Comparison of ENCODE assay signal across 8 mouse cellular contexts in genomic region chr19:6400096-6401086, GRCm38 (mm10). TPM values are rescaled to one million over a fixed set of nuclear protein-coding genes. Genes with fewer than 3 reads are reported as not detected.
DNase-seq lines count a peak whose midpoint lies in the region; ATAC-seq and TF ChIP-seq lines count a peak whose summit lies in the region.

No protein-coding gene starts in this region.

- TF ChIP-seq CTCF in hindbrain, postnatal 0 days (IDR thresholded peaks at IDR 0.05; ENCODE audit: low read depth), result no peak; the same call in none of the 2 replicates
- TF ChIP-seq CTCF in lung, postnatal 0 days (IDR thresholded peaks at IDR 0.05), result peak; percentile 21; the same call in 1 of the 2 replicates
- peak; percentile 35; the same call in 1 of the 2 replicates for TF ChIP-seq CTCF in stomach, postnatal 0 days (IDR thresholded peaks at IDR 0.05; ENCODE audit: low read depth)

- H3K4me3 ChIP-seq in embryonic facial prominence, embryonic 10.5 days, result peak overlapping the region; percentile 63
- H3K4me3 ChIP-seq in hindbrain, postnatal 0 days (ENCODE audit: low read length), result peak overlapping the region; percentile 65
- H3K4me3 ChIP-seq in lung, postnatal 0 days (ENCODE audit: low read depth, low read length), result peak overlapping the region; percentile 62
- peak overlapping the region; percentile 62 for H3K4me3 ChIP-seq in stomach, postnatal 0 days (ENCODE audit: low read depth, low read length)

- peaks cover 64% of the 10 kb centered on the region for H3K4me1 ChIP-seq in embryonic facial prominence, embryonic 10.5 days
- H3K4me1 ChIP-seq in hindbrain, postnatal 0 days (ENCODE audit: insufficient read depth, low read length), result peaks cover 4% of the 10 kb centered on the region; the same call in 1 of the 2 replicates
- H3K4me1 ChIP-seq in lung, postnatal 0 days (ENCODE audit: insufficient read depth, low read depth, low read length), result peaks cover 3% of the 10 kb centered on the region; the same call in 1 of the 2 replicates
- H3K4me1 ChIP-seq in stomach, postnatal 0 days (replicated peaks; ENCODE audit: control insufficient read depth, insufficient read depth), result no peaks in the 10 kb centered on the region

- peak overlapping the region; percentile 100 for H3K4me2 ChIP-seq in hindbrain, postnatal 0 days (ENCODE audit: low read depth, low read length)
- H3K4me2 ChIP-seq in lung, postnatal 0 days (replicated peaks; ENCODE audit: low read depth, low read length), result peak overlapping the region; percentile 99
- H3K4me2 ChIP-seq in stomach, postnatal 0 days (replicated peaks; ENCODE audit: low read depth), result peak overlapping the region; percentile 99

- intact Hi-C loops in gastrocnemius, postnatal 36 days (cut with DNase I), result no loop called here

- DNase-seq in right cerebral cortex, postnatal 10 days (ENCODE audit: low spot score in 2 of 2), result peak; percentile 78 to 85
- DNase-seq in right cerebral cortex, postnatal 36 days (ENCODE audit: low spot score in 2 of 2), result no peak
- no peak for DNase-seq in embryonic facial prominence, embryonic 10.5 days (ENCODE audit: low spot score)
- peak; percentile 62 for DNase-seq in hindbrain, postnatal 0 days (ENCODE audit: low spot score)
- peak; percentile 41 for DNase-seq in lung, postnatal 0 days (ENCODE audit: low spot score)
- no peak for DNase-seq in stomach, postnatal 0 days (ENCODE audit: low spot score)
- no peak for DNase-seq in layer of hippocampus, adult 18-20 months (ENCODE audit: low spot score in 2 of 2)
- DNase-seq in gastrocnemius, postnatal 36 days, result no peak

- peak; percentile 39 for ATAC-seq in hindbrain, postnatal 0 days
- no peak for ATAC-seq in lung, postnatal 0 days
- ATAC-seq in stomach, postnatal 0 days (ENCODE audit: low FRiP score, low TSS enrichment), result peak; percentile 17; the same call in 1 of the 2 replicates

- peak overlapping the region; percentile 79 for H3K9ac ChIP-seq in hindbrain, postnatal 0 days (replicated peaks; ENCODE audit: low read length)
- H3K9ac ChIP-seq in lung, postnatal 0 days (replicated peaks; ENCODE audit: low read depth), result 0 out of 2 replicates have a peak overlapping the region, but pooled peaks have one; percentile 42
- H3K9ac ChIP-seq in stomach, postnatal 0 days (ENCODE audit: low read length), result peak overlapping the region; percentile 64

- no peak for TF ChIP-seq EP300 in lung, postnatal 0 days (IDR thresholded peaks at IDR 0.05)
- no peak for TF ChIP-seq EP300 in stomach, postnatal 0 days (optimal IDR thresholded peaks at IDR 0.05)

- peaks cover 88% of the 10 kb centered on the region for H3K27me3 ChIP-seq in embryonic facial prominence, embryonic 10.5 days (replicated peaks; ENCODE audit: low read depth, poor library complexity, severe bottlenecking)
- H3K27me3 ChIP-seq in hindbrain, postnatal 0 days (ENCODE audit: insufficient read depth, low read length), result no peaks in the 10 kb centered on the region
- no peaks in the 10 kb centered on the region for H3K27me3 ChIP-seq in lung, postnatal 0 days (replicated peaks; ENCODE audit: insufficient read depth, low read length)
- no peaks in the 10 kb centered on the region for H3K27me3 ChIP-seq in stomach, postnatal 0 days (ENCODE audit: control insufficient read depth, insufficient read depth, low read length)

- WGBS in embryonic facial prominence, embryonic 10.5 days, result 3% methylated on average over 29 of the region's 29 CpGs
- WGBS in hindbrain, postnatal 0 days, result 3% methylated on average over 29 of the region's 29 CpGs
- WGBS in lung, postnatal 0 days, result 3% methylated on average over 28 of the region's 29 CpGs
- 2% methylated on average over 29 of the region's 29 CpGs for WGBS in stomach, postnatal 0 days

- no peaks in the 10 kb centered on the region for H3K9me3 ChIP-seq in embryonic facial prominence, embryonic 10.5 days
- H3K9me3 ChIP-seq in hindbrain, postnatal 0 days (ENCODE audit: low read length), result no peaks in the 10 kb centered on the region
- H3K9me3 ChIP-seq in lung, postnatal 0 days (ENCODE audit: low read length), result no peaks in the 10 kb centered on the region
- H3K9me3 ChIP-seq in stomach, postnatal 0 days (ENCODE audit: control insufficient read depth, low read length), result no peaks in the 10 kb centered on the region

- H3K27ac ChIP-seq in embryonic facial prominence, embryonic 10.5 days (replicated peaks), result peak overlapping the region; percentile 64; the same call in 1 of the 2 replicates
- H3K27ac ChIP-seq in hindbrain, postnatal 0 days, result peak overlapping the region; percentile 89
- H3K27ac ChIP-seq in lung, postnatal 0 days (ENCODE audit: low read length), result peak overlapping the region; percentile 73
- peak overlapping the region; percentile 81 for H3K27ac ChIP-seq in stomach, postnatal 0 days (replicated peaks)

- H3K36me3 ChIP-seq in embryonic facial prominence, embryonic 10.5 days (replicated peaks), result no peaks in the 10 kb centered on the region
- 0 out of 2 replicates have a peak, but pooled peaks cover 7% of the 10 kb centered on the region for H3K36me3 ChIP-seq in hindbrain, postnatal 0 days (ENCODE audit: insufficient read depth, low read length)
- no peaks in the 10 kb centered on the region for H3K36me3 ChIP-seq in lung, postnatal 0 days (ENCODE audit: insufficient read depth, low read length)
- no peaks in the 10 kb centered on the region for H3K36me3 ChIP-seq in stomach, postnatal 0 days (ENCODE audit: control insufficient read depth, insufficient read depth, low read length)

RNA-seq across cellular contexts. Expression of gene Rasgrp2, which starts 1.3 kb away (rescaled TPM):
- polyA plus RNA-seq in embryonic facial prominence, embryonic 10.5 days (2016; fragmentation: Nextera tagmentation; extraction: Ambion mirVana), result 14.2 and 18.6 TPM in 2 replicates
- 250 and 283 TPM in 2 replicates for total RNA-seq in hindbrain, postnatal 0 days (2014; rRNA removed)
- polyA plus RNA-seq in hindbrain, postnatal 0 days (2015; fragmentation: Nextera tagmentation; extraction: Ambion mirVana), result 230 and 252 TPM in 2 replicates
- polyA plus RNA-seq in lung, postnatal 0 days (2015; fragmentation: Nextera tagmentation; extraction: Ambion mirVana), result 99.2 and 128 TPM in 2 replicates
- 53.4 and 57.3 TPM in 2 replicates for polyA plus RNA-seq in stomach, postnatal 0 days (2015; fragmentation: Nextera tagmentation; extraction: Ambion mirVana)
- total RNA-seq in layer of hippocampus, adult 18-20 months (2021), result 10 to 100 TPM; 29.4 to 32.4 TPM
- total RNA-seq in gastrocnemius, postnatal 36 days (2021), result 10 to 100 TPM; 11.6 to 25.4 TPM

RNA-seq across cellular contexts. Expression of gene Pygm, which starts 16.2 kb away (rescaled TPM):
- polyA plus RNA-seq in embryonic facial prominence, embryonic 10.5 days (2016; fragmentation: Nextera tagmentation; extraction: Ambion mirVana), result 1.1 and 2.2 TPM in 2 replicates
- total RNA-seq in hindbrain, postnatal 0 days (2014; rRNA removed), result 11.9 and 18.3 TPM in 2 replicates
- 10.4 and 12.6 TPM in 2 replicates for polyA plus RNA-seq in hindbrain, postnatal 0 days (2015; fragmentation: Nextera tagmentation; extraction: Ambion mirVana)
- 20.5 and 32.1 TPM in 2 replicates for polyA plus RNA-seq in lung, postnatal 0 days (2015; fragmentation: Nextera tagmentation; extraction: Ambion mirVana)
- polyA plus RNA-seq in stomach, postnatal 0 days (2015; fragmentation: Nextera tagmentation; extraction: Ambion mirVana), result 8.0 and 10.5 TPM in 2 replicates
- 10 to 100 TPM; 26.4 to 27.2 TPM for total RNA-seq in layer of hippocampus, adult 18-20 months (2021)
- total RNA-seq in gastrocnemius, postnatal 36 days (2021), result 1,000 to 10,000 TPM; 7,725 to 8,373 TPM

RNA-seq across cellular contexts. Expression of gene Nrxn2, which starts 18.1 kb away (rescaled TPM):
- polyA plus RNA-seq in embryonic facial prominence, embryonic 10.5 days (2016; fragmentation: Nextera tagmentation; extraction: Ambion mirVana), result 1.9 TPM in 2 replicates
- total RNA-seq in hindbrain, postnatal 0 days (2014; rRNA removed), result 355 and 426 TPM in 2 replicates
- 54.4 and 60.4 TPM in 2 replicates for polyA plus RNA-seq in hindbrain, postnatal 0 days (2015; fragmentation: Nextera tagmentation; extraction: Ambion mirVana)
- 3.8 and 4.7 TPM in 2 replicates for polyA plus RNA-seq in lung, postnatal 0 days (2015; fragmentation: Nextera tagmentation; extraction: Ambion mirVana)
- 0.83 and 1.3 TPM in 2 replicates for polyA plus RNA-seq in stomach, postnatal 0 days (2015; fragmentation: Nextera tagmentation; extraction: Ambion mirVana)
- total RNA-seq in layer of hippocampus, adult 18-20 months (2021), result 100 to 1,000 TPM; 415 to 436 TPM
- 1 to 10 TPM; 1.4 to 1.7 TPM for total RNA-seq in gastrocnemius, postnatal 36 days (2021)

RNA-seq across cellular contexts. Expression of gene Sf1, which starts 36.9 kb away (rescaled TPM):
- 185 and 205 TPM in 2 replicates for polyA plus RNA-seq in embryonic facial prominence, embryonic 10.5 days (2016; fragmentation: Nextera tagmentation; extraction: Ambion mirVana)
- total RNA-seq in hindbrain, postnatal 0 days (2014; rRNA removed), result 89.0 and 89.4 TPM in 2 replicates
- polyA plus RNA-seq in hindbrain, postnatal 0 days (2015; fragmentation: Nextera tagmentation; extraction: Ambion mirVana), result 80.2 and 84.9 TPM in 2 replicates
- 48.1 and 49.5 TPM in 2 replicates for polyA plus RNA-seq in lung, postnatal 0 days (2015; fragmentation: Nextera tagmentation; extraction: Ambion mirVana)
- 42.3 and 52.0 TPM in 2 replicates for polyA plus RNA-seq in stomach, postnatal 0 days (2015; fragmentation: Nextera tagmentation; extraction: Ambion mirVana)
- 100 to 1,000 TPM; 196 to 207 TPM for total RNA-seq in layer of hippocampus, adult 18-20 months (2021)
- 10 to 100 TPM; 75.8 to 84.5 TPM for total RNA-seq in gastrocnemius, postnatal 36 days (2021)

RNA-seq across cellular contexts. Expression of gene Map4k2, which starts 59.5 kb away (rescaled TPM):
- 11.0 and 14.0 TPM in 2 replicates for polyA plus RNA-seq in embryonic facial prominence, embryonic 10.5 days (2016; fragmentation: Nextera tagmentation; extraction: Ambion mirVana)
- 102 TPM in 2 replicates for total RNA-seq in hindbrain, postnatal 0 days (2014; rRNA removed)
- 18.6 and 21.4 TPM in 2 replicates for polyA plus RNA-seq in hindbrain, postnatal 0 days (2015; fragmentation: Nextera tagmentation; extraction: Ambion mirVana)
- 22.5 and 25.0 TPM in 2 replicates for polyA plus RNA-seq in lung, postnatal 0 days (2015; fragmentation: Nextera tagmentation; extraction: Ambion mirVana)
- 5.2 and 5.7 TPM in 2 replicates for polyA plus RNA-seq in stomach, postnatal 0 days (2015; fragmentation: Nextera tagmentation; extraction: Ambion mirVana)
- total RNA-seq in layer of hippocampus, adult 18-20 months (2021), result 10 to 100 TPM; 82.2 to 89.6 TPM
- 10 to 100 TPM; 10.4 to 12.6 TPM for total RNA-seq in gastrocnemius, postnatal 36 days (2021)

Comparison
In these comparisons a context has a peak if more than half of its experiments do, and no peak if none do; other contexts are left out.
1. DNase-seq: peak in right cerebral cortex, postnatal 10 days (2 of 2), hindbrain, postnatal 0 days (single experiment) and lung, postnatal 0 days (single experiment); none in right cerebral cortex, postnatal 36 days (0 of 2), embryonic facial prominence, embryonic 10.5 days (single experiment), stomach, postnatal 0 days (single experiment), layer of hippocampus, adult 18-20 months (0 of 2) and gastrocnemius, postnatal 36 days (0 of 2).
2. Peak in every context shown above with its lines, with median percentiles within 50 percentile points of each other: H3K27ac ChIP-seq, H3K4me3 ChIP-seq, H3K4me2 ChIP-seq and H3K9ac ChIP-seq.